Mouse (Mus musculus) natural killer cell, adult 2 months (primary cell): ENCODE measurements around the gene Aig1.
"Not testable (repeated sequence)": the region's sequence is repeated elsewhere in the genome, so short reads cannot be mapped to it uniquely, and the experiment has no call there.

ENCODE experiments used
- DNase-seq, 2 experiments: peaks; one replicate each; pipeline ENCODE4 v3.0.0; 2022; ENCODE audit warnings: low spot score in 2 of 2

Aig1 gene

GRCm38 (mm10) chr10:13868371-13869321, at the start of gene Aig1:
TSS of gene Aig1 (minus strand) at chr10:13868980.
- peak; percentile 63 to 78 for DNase-seq

GRCm38 (mm10) chr10:13916645-13917342, 48.0 kb upstream of the Aig1 start:
- DNase-seq = no peak

GRCm38 (mm10) chr10:13915211-13915610, 46.4 kb upstream of the Aig1 start:
- no peak for DNase-seq

- no peak for DNase-seq
Measured at GRCm38 (mm10) chr10:13913689-13914088, 44.9 kb upstream of the Aig1 start.

GRCm38 (mm10) chr10:13906261-13906741, 37.5 kb upstream of the Aig1 start:
- DNase-seq = no peak

GRCm38 (mm10) chr10:13905618-13906017, 36.8 kb upstream of the Aig1 start:
- no peak for DNase-seq

- not testable (repeated sequence) for DNase-seq
Measured at GRCm38 (mm10) chr10:13892762-13893161, 24.0 kb upstream of the Aig1 start.

- no peak for DNase-seq
Measured at GRCm38 (mm10) chr10:13882975-13883875, 14.4 kb upstream of the Aig1 start.

- peak in 1 of 2 experiments; percentile 41 for DNase-seq
Measured at GRCm38 (mm10) chr10:13882490-13882889, 13.7 kb upstream of the Aig1 start.

- no peak for DNase-seq
Measured at GRCm38 (mm10) chr10:13878696-13879095, 9.9 kb upstream of the Aig1 start.

- DNase-seq = no peak
Measured at GRCm38 (mm10) chr10:13875038-13875420, 6.2 kb upstream of the Aig1 start.

- no peak for DNase-seq
Measured at GRCm38 (mm10) chr10:13874301-13875037, 5.7 kb upstream of the Aig1 start.

GRCm38 (mm10) chr10:13870531-13870930, 1.8 kb upstream of the Aig1 start:
- no peak for DNase-seq

GRCm38 (mm10) chr10:13869322-13870035, 699 bp upstream of the Aig1 start:
- DNase-seq = no peak

- DNase-seq = no peak
Measured at GRCm38 (mm10) chr10:13866391-13866790, 2.4 kb downstream of the Aig1 start.

- no peak for DNase-seq
Measured at GRCm38 (mm10) chr10:13861115-13861909, 7.5 kb downstream of the Aig1 start.

GRCm38 (mm10) chr10:13856438-13856837, 12.3 kb downstream of the Aig1 start:
- DNase-seq = no peak

GRCm38 (mm10) chr10:13855969-13856368, 12.8 kb downstream of the Aig1 start:
- DNase-seq = no peak

- no peak for DNase-seq
Measured at GRCm38 (mm10) chr10:13855111-13855510, 13.7 kb downstream of the Aig1 start.
